Mouse (Mus musculus) forebrain, embryonic 14.5 days (tissue): ENCODE measurements around the gene Rmnd5a. TPM values are rescaled to one million over a fixed set of nuclear protein-coding genes. Genes with fewer than 3 reads are reported as not detected.
"Not testable (repeated sequence)": the region's sequence is repeated elsewhere in the genome, so short reads cannot be mapped to it uniquely, and the experiment has no call there.

ENCODE experiments used
- ATAC-seq: fragments of 200-750 bp; cut with Nextera tagmentation; 2 replicates; pipeline ENCODE4 v1.8.0; 2017; ENCODE audit warnings: mild to moderate bottlenecking, moderate library complexity
- DNase-seq: peaks from one replicate; pipeline ENCODE4 v3.0.0-alpha.2; 2015; ENCODE audit warnings: low spot score
- H3K27ac ChIP-seq: fragments of 300-500 bp; sonication (generic); 2 replicates; pipeline ENCODE4 v1.5.1; 2014; ENCODE audit warnings: low read depth, mild to moderate bottlenecking, control low read depth, low read length, moderate library complexity
- H3K27me3 ChIP-seq: fragments of 300-500 bp; sonication (generic); replicated peaks from 2 replicates; pipeline ENCODE4 v1.6.1; 2014; ENCODE audit warnings: low read length, control low read depth, mixed read lengths; ENCODE audit not compliant: control insufficient read depth, insufficient read depth
- H3K36me3 ChIP-seq: fragments of 300-500 bp; sonication (generic); 2 replicates; pipeline ENCODE4 v1.6.1; 2014; ENCODE audit warnings: low read length, control low read depth; ENCODE audit not compliant: control insufficient read depth, insufficient read depth
- H3K4me1 ChIP-seq: fragments of 300-500 bp; sonication (generic); 2 replicates; pipeline ENCODE4 v1.6.1; 2014; ENCODE audit warnings: antibody characterized with exemption, low read length, control low read depth; ENCODE audit not compliant: control insufficient read depth, insufficient read depth
- H3K4me2 ChIP-seq: fragments of 300-500 bp; sonication (generic); 2 replicates; pipeline ENCODE4 v1.6.1; 2014; ENCODE audit warnings: mild to moderate bottlenecking, control low read depth, low read length
- H3K4me3 ChIP-seq: fragments of 300-500 bp; sonication (generic); 2 replicates; pipeline ENCODE4 v1.5.1; 2014; ENCODE audit warnings: low read depth, low read length, control low read depth
- H3K9ac ChIP-seq: fragments of 300-500 bp; sonication (generic); 2 replicates; pipeline ENCODE4 v1.6.1; 2014; ENCODE audit warnings: mild to moderate bottlenecking, low read length, control low read depth, moderate library complexity
- H3K9me3 ChIP-seq: fragments of 300-500 bp; sonication (generic); replicated peaks from 2 replicates; pipeline ENCODE4 v1.6.1; 2016; ENCODE audit warnings: low read length, control low read depth, mixed read lengths; ENCODE audit not compliant: control insufficient read depth
- WGBS: fragments of 180-500 bp; shearing (Covaris S2); extraction: QIAGEN DNeasy Blood & Tissue Kit; methylation state at CpG from one replicate; pipeline ENCODE4 v1.1.7; 2014; 5-methylcytosine and 5-hydroxymethylcytosine counted together
- polyA plus RNA-seq: library from polyadenylated mRNA; unstranded; fragments of >200 nt; fragmentation: Nextera tagmentation; extraction: Ambion mirVana; gene quantifications from 2 replicates; pipeline ENCODE4 v1.2.1, GENCODE M21; 2014

Rmnd5a gene
- polyA plus RNA-seq = 4.5 and 5.8 TPM in 2 replicates

GRCm38 (mm10) chr6:71440492-71441250 lies at the start of gene Rmnd5a:
Gene Rmnd5a (minus strand): TSS chr6:71440637.
- WGBS = under 1% methylated on average over 71 of the region's 75 CpGs
- Histone ChIP-seq H3K4me1 (peaks cover 22% of the 10 kb centered on the region), H3K27me3 (no peaks in the 10 kb centered on the region), H3K27ac (peak within 1 kb of the TSS; percentile 97), H3K36me3 (no peaks in the 10 kb centered on the region), H3K4me3 (peak within 1 kb of the TSS; percentile 71), H3K9me3 (no peaks in the 10 kb centered on the region), H3K9ac (peak within 1 kb of the TSS; percentile 92), H3K4me2 (peak within 1 kb of the TSS; percentile 93)
- peak; percentile 100 for DNase-seq
- ATAC-seq = peak; percentile 98

- ATAC-seq (no peak), DNase-seq (no peak)
- no peaks in the 10 kb centered on the region for H3K36me3 ChIP-seq
- H3K4me3 ChIP-seq = no peak overlapping the region
- no peak overlapping the region for H3K27ac ChIP-seq
- no peak overlapping the region for H3K9ac ChIP-seq
- no peak overlapping the region for H3K4me2 ChIP-seq
- H3K27me3 ChIP-seq = no peaks in the 10 kb centered on the region
- no peaks in the 10 kb centered on the region for H3K4me1 ChIP-seq
- 48% methylated on average over 4 of the region's 4 CpGs for WGBS
- no peaks in the 10 kb centered on the region for H3K9me3 ChIP-seq
Measured at GRCm38 (mm10) chr6:71487966-71488365, 47.5 kb upstream of the Rmnd5a start.

GRCm38 (mm10) chr6:71486867-71487266 lies 46.4 kb upstream of the Rmnd5a start:
- ATAC-seq (no peak), DNase-seq (no peak)
- no peak overlapping the region for H3K4me2 ChIP-seq
- no peak overlapping the region for H3K27ac ChIP-seq
- H3K9ac ChIP-seq = no peak overlapping the region
- no peaks in the 10 kb centered on the region for H3K9me3 ChIP-seq
- 92% methylated on average over 1 of the region's 1 CpGs for WGBS
- H3K36me3 ChIP-seq = no peaks in the 10 kb centered on the region
- H3K4me1 ChIP-seq = no peaks in the 10 kb centered on the region
- no peak overlapping the region for H3K4me3 ChIP-seq
- H3K27me3 ChIP-seq = no peaks in the 10 kb centered on the region

GRCm38 (mm10) chr6:71486226-71486625 lies 45.8 kb upstream of the Rmnd5a start:
- H3K36me3 ChIP-seq = no peaks in the 10 kb centered on the region
- no peaks in the 10 kb centered on the region for H3K9me3 ChIP-seq
- WGBS = 70% methylated on average over 2 of the region's 2 CpGs
- DNase-seq = no peak
- H3K4me1 ChIP-seq = no peaks in the 10 kb centered on the region
- no peak overlapping the region for H3K9ac ChIP-seq
- ATAC-seq = no peak
- no peaks in the 10 kb centered on the region for H3K27me3 ChIP-seq
- H3K4me2 ChIP-seq = no peak overlapping the region
- H3K27ac ChIP-seq = no peak overlapping the region
- H3K4me3 ChIP-seq = no peak overlapping the region

- no peak for DNase-seq
- Histone ChIP-seq H3K9me3 (no peaks in the 10 kb centered on the region), H3K36me3 (no peaks in the 10 kb centered on the region), H3K27me3 (no peaks in the 10 kb centered on the region), H3K4me1 (no peaks in the 10 kb centered on the region), H3K9ac (no peak overlapping the region), H3K4me2 (no peak overlapping the region), H3K4me3 (no peak overlapping the region), H3K27ac (no peak overlapping the region)
- WGBS = 92% methylated on average over 5 of the region's 5 CpGs
- ATAC-seq = no peak
Measured at GRCm38 (mm10) chr6:71485246-71485645, 44.8 kb upstream of the Rmnd5a start.

- no peak overlapping the region for H3K27ac ChIP-seq
- DNase-seq (no peak), ATAC-seq (no peak)
- H3K9me3 ChIP-seq = no peaks in the 10 kb centered on the region
- no peaks in the 10 kb centered on the region for H3K4me1 ChIP-seq
- WGBS = 35% methylated on average over 7 of the region's 7 CpGs
- no peak overlapping the region for H3K4me3 ChIP-seq
- no peaks in the 10 kb centered on the region for H3K27me3 ChIP-seq
- no peaks in the 10 kb centered on the region for H3K36me3 ChIP-seq
- no peak overlapping the region for H3K4me2 ChIP-seq
- no peak overlapping the region for H3K9ac ChIP-seq
Measured at GRCm38 (mm10) chr6:71481136-71481535, 40.7 kb upstream of the Rmnd5a start.

- Histone ChIP-seq H3K4me2 (no peak overlapping the region), H3K27ac (no peak overlapping the region), H3K27me3 (no peaks in the 10 kb centered on the region), H3K36me3 (no peaks in the 10 kb centered on the region), H3K9me3 (no peaks in the 10 kb centered on the region), H3K9ac (no peak overlapping the region), H3K4me3 (no peak overlapping the region), H3K4me1 (no peaks in the 10 kb centered on the region)
- 84% methylated on average over 1 of the region's 1 CpGs for WGBS
- DNase-seq = no peak
- ATAC-seq = no peak
Measured at GRCm38 (mm10) chr6:71480136-71480535, 39.7 kb upstream of the Rmnd5a start.

GRCm38 (mm10) chr6:71479588-71479987 lies 39.2 kb upstream of the Rmnd5a start:
- not testable (repeated sequence) for H3K4me2 ChIP-seq, DNase-seq, H3K4me1 ChIP-seq, ATAC-seq, H3K27ac ChIP-seq, H3K4me3 ChIP-seq, H3K9ac ChIP-seq, H3K9me3 ChIP-seq, H3K27me3 ChIP-seq, H3K36me3 ChIP-seq
- 100% methylated on average over 2 of the region's 2 CpGs for WGBS

- not testable (repeated sequence) for H3K4me3 ChIP-seq, H3K9ac ChIP-seq, H3K4me1 ChIP-seq, H3K36me3 ChIP-seq, H3K27me3 ChIP-seq, H3K27ac ChIP-seq, ATAC-seq, H3K4me2 ChIP-seq, H3K9me3 ChIP-seq, DNase-seq
- WGBS = 86% methylated on average over 9 of the region's 10 CpGs
Measured at GRCm38 (mm10) chr6:71478816-71479568, 38.6 kb upstream of the Rmnd5a start.
